Mouse (Mus musculus): ENCODE measurements around the gene Sh2d5. TPM values are rescaled to one million over a fixed set of nuclear protein-coding genes. Genes with fewer than 3 reads are reported as not detected.
A peak's percentile ranks its signal among the peaks of the same experiment; 100 is the strongest.

Gene Sh2d5
- 0.61 and 0.87 TPM in 2 replicates for polyA plus RNA-seq (2016; fragmentation: Nextera tagmentation; extraction: Ambion mirVana)

- no peaks in the 10 kb centered on the region for H3K9me3 ChIP-seq (replicated peaks)
- no peak within 1 kb of the TSS for H3K27ac ChIP-seq
- peaks cover 33% of the 10 kb centered on the region for H3K4me1 ChIP-seq
- peak; percentile 85 for ATAC-seq
- peak within 1 kb of the TSS; percentile 88 for H3K4me2 ChIP-seq
- H3K9ac ChIP-seq = peak within 1 kb of the TSS; percentile 47
- peaks cover 27% of the 10 kb centered on the region for H3K36me3 ChIP-seq
- H3K27me3 ChIP-seq (replicated peaks) = peaks cover 63% of the 10 kb centered on the region
- peak within 1 kb of the TSS; percentile 56 for H3K4me3 ChIP-seq
- WGBS (ENCODE audit: insufficient replicate concordance) = 2% methylated on average over 52 of the region's 74 CpGs
Measured at GRCm38 (mm10) chr4:138250088-138250960, at the start of gene Sh2d5, which contains the start of gene Kif17. TSS of gene Sh2d5 (plus strand) at chr4:138250403. TSS of gene Kif17 (plus strand) at chr4:138250435.

GRCm38 (mm10) chr4:138200769-138201168, 49.4 kb upstream of the Sh2d5 start:
- 80% methylated on average over 3 of the region's 3 CpGs for WGBS (ENCODE audit: insufficient replicate concordance)
- Histone ChIP-seq H3K27me3 (replicated peaks) (no peaks in the 10 kb centered on the region), H3K4me2 (no peak overlapping the region), H3K9me3 (replicated peaks) (no peaks in the 10 kb centered on the region), H3K9ac (no peak overlapping the region), H3K4me3 (no peak overlapping the region), H3K27ac (no peak overlapping the region), H3K36me3 (peaks cover 90% of the 10 kb centered on the region), H3K4me1 (no peaks in the 10 kb centered on the region)
- no peak for ATAC-seq

GRCm38 (mm10) chr4:138201696-138202095, 48.5 kb upstream of the Sh2d5 start:
- ATAC-seq = no peak
- Histone ChIP-seq H3K27ac (no peak overlapping the region), H3K4me3 (no peak overlapping the region), H3K4me1 (no peaks in the 10 kb centered on the region), H3K9me3 (replicated peaks) (no peaks in the 10 kb centered on the region), H3K27me3 (replicated peaks) (no peaks in the 10 kb centered on the region), H3K36me3 (peaks cover 88% of the 10 kb centered on the region), H3K4me2 (no peak overlapping the region), H3K9ac (no peak overlapping the region)
- 78% methylated on average over 9 of the region's 9 CpGs for WGBS (ENCODE audit: insufficient replicate concordance)

GRCm38 (mm10) chr4:138210116-138210515, 40.1 kb upstream of the Sh2d5 start:
- peaks cover 5% of the 10 kb centered on the region; the same call in 1 of the 2 replicates for H3K4me1 ChIP-seq
- 78% methylated on average over 5 of the region's 5 CpGs for WGBS (ENCODE audit: insufficient replicate concordance)
- no peaks in the 10 kb centered on the region for H3K9me3 ChIP-seq (replicated peaks)
- H3K4me2 ChIP-seq = no peak overlapping the region
- H3K36me3 ChIP-seq = peaks cover 39% of the 10 kb centered on the region
- H3K4me3 ChIP-seq = no peak overlapping the region
- H3K27me3 ChIP-seq (replicated peaks) = no peaks in the 10 kb centered on the region
- ATAC-seq = no peak
- no peak overlapping the region for H3K27ac ChIP-seq
- no peak overlapping the region for H3K9ac ChIP-seq

GRCm38 (mm10) chr4:138213861-138214260, 36.3 kb upstream of the Sh2d5 start:
- no peak overlapping the region for H3K4me2 ChIP-seq
- no peak for ATAC-seq
- H3K4me3 ChIP-seq = no peak overlapping the region
- 78% methylated on average over 3 of the region's 3 CpGs for WGBS (ENCODE audit: insufficient replicate concordance)
- H3K9ac ChIP-seq = no peak overlapping the region
- no peaks in the 10 kb centered on the region for H3K9me3 ChIP-seq (replicated peaks)
- H3K27ac ChIP-seq = no peak overlapping the region
- peaks cover 26% of the 10 kb centered on the region for H3K4me1 ChIP-seq
- peaks cover 10% of the 10 kb centered on the region for H3K36me3 ChIP-seq
- H3K27me3 ChIP-seq (replicated peaks) = no peaks in the 10 kb centered on the region

- Histone ChIP-seq H3K4me2 (peak overlapping the region; percentile 84), H3K36me3 (peaks cover 17% of the 10 kb centered on the region), H3K9ac (peak overlapping the region; percentile 98), H3K9me3 (replicated peaks) (no peaks in the 10 kb centered on the region), H3K4me1 (peaks cover 45% of the 10 kb centered on the region), H3K27ac (peak overlapping the region; percentile 98), H3K27me3 (replicated peaks) (no peaks in the 10 kb centered on the region), H3K4me3 (peak overlapping the region; percentile 88)
- 50% methylated on average over 13 of the region's 13 CpGs for WGBS (ENCODE audit: insufficient replicate concordance)
- no peak for ATAC-seq
Measured at GRCm38 (mm10) chr4:138215671-138216199, 34.5 kb upstream of the Sh2d5 start.

- H3K4me3 ChIP-seq = peak within 1 kb of the TSS; percentile 88
- under 1% methylated on average over 59 of the region's 84 CpGs for WGBS (ENCODE audit: insufficient replicate concordance)
- peak; percentile 47 for ATAC-seq
Measured at GRCm38 (mm10) chr4:138216200-138216890, 33.9 kb upstream of the Sh2d5 start, which contains the start of gene Hp1bp3. TSS of gene Hp1bp3 (plus strand) at chr4:138216296.

GRCm38 (mm10) chr4:138216891-138217392, 33.3 kb upstream of the Sh2d5 start:
- Histone ChIP-seq H3K9ac (peak overlapping the region; percentile 98), H3K27me3 (replicated peaks) (no peaks in the 10 kb centered on the region), H3K36me3 (peaks cover 28% of the 10 kb centered on the region), H3K27ac (peak overlapping the region; percentile 98), H3K9me3 (replicated peaks) (no peaks in the 10 kb centered on the region), H3K4me3 (peak overlapping the region; percentile 88), H3K4me1 (peaks cover 54% of the 10 kb centered on the region), H3K4me2 (peak overlapping the region; percentile 84)
- peak; percentile 96 for ATAC-seq
- 2% methylated on average over 61 of the region's 68 CpGs for WGBS (ENCODE audit: insufficient replicate concordance)

More at GRCm38 (mm10) chr4:138216200-138216890, 33.9 kb upstream of the Sh2d5 start, which contains the start of gene Hp1bp3:
- H3K36me3 ChIP-seq = peaks cover 23% of the 10 kb centered on the region
- peak within 1 kb of the TSS; percentile 98 for H3K9ac ChIP-seq
- peak within 1 kb of the TSS; percentile 98 for H3K27ac ChIP-seq
- H3K4me2 ChIP-seq = peak within 1 kb of the TSS; percentile 84
- H3K27me3 ChIP-seq (replicated peaks) = no peaks in the 10 kb centered on the region
- H3K4me1 ChIP-seq = peaks cover 51% of the 10 kb centered on the region
- H3K9me3 ChIP-seq (replicated peaks) = no peaks in the 10 kb centered on the region

- Histone ChIP-seq H3K4me3 (peak overlapping the region; percentile 88), H3K36me3 (peaks cover 33% of the 10 kb centered on the region), H3K9ac (peak overlapping the region; percentile 98), H3K27me3 (replicated peaks) (no peaks in the 10 kb centered on the region), H3K4me2 (peak overlapping the region; percentile 84), H3K27ac (peak overlapping the region; percentile 98), H3K9me3 (replicated peaks) (no peaks in the 10 kb centered on the region), H3K4me1 (peaks cover 54% of the 10 kb centered on the region)
- ATAC-seq = peak; percentile 22; the same call in 1 of the 2 replicates
- WGBS (ENCODE audit: insufficient replicate concordance) = 1% methylated on average over 36 of the region's 36 CpGs
Measured at GRCm38 (mm10) chr4:138217441-138217840, 32.8 kb upstream of the Sh2d5 start.

GRCm38 (mm10) chr4:138217951-138218685, 32.1 kb upstream of the Sh2d5 start:
- peaks cover 40% of the 10 kb centered on the region for H3K36me3 ChIP-seq
- ATAC-seq = no peak
- H3K4me2 ChIP-seq = peak overlapping the region; percentile 84
- WGBS (ENCODE audit: insufficient replicate concordance) = 43% methylated on average over 11 of the region's 11 CpGs
- H3K27ac ChIP-seq = peak overlapping the region; percentile 98
- H3K4me3 ChIP-seq = peak overlapping the region; percentile 88
- H3K9ac ChIP-seq = peak overlapping the region; percentile 98
- H3K4me1 ChIP-seq = peaks cover 54% of the 10 kb centered on the region
- H3K27me3 ChIP-seq (replicated peaks) = no peaks in the 10 kb centered on the region
- no peaks in the 10 kb centered on the region for H3K9me3 ChIP-seq (replicated peaks)

GRCm38 (mm10) chr4:138219331-138219730, 30.9 kb upstream of the Sh2d5 start:
- 73% methylated on average over 5 of the region's 5 CpGs for WGBS (ENCODE audit: insufficient replicate concordance)
- Histone ChIP-seq H3K9me3 (replicated peaks) (no peaks in the 10 kb centered on the region), H3K9ac (peak overlapping the region; percentile 98), H3K27ac (peak overlapping the region; percentile 98), H3K36me3 (peaks cover 52% of the 10 kb centered on the region), H3K4me1 (peaks cover 54% of the 10 kb centered on the region), H3K4me2 (peak overlapping the region; percentile 84), H3K4me3 (peak overlapping the region; percentile 88), H3K27me3 (replicated peaks) (no peaks in the 10 kb centered on the region)
- no peak for ATAC-seq

Measured in liver, embryonic 12.5 days (tissue).